Mouse (Mus musculus) heart, embryonic 13.5 days (tissue): ENCODE measurements around the gene Olfr543. TPM values are rescaled to one million over a fixed set of nuclear protein-coding genes. Genes with fewer than 3 reads are reported as not detected.

Source experiments
- polyA plus RNA-seq: library from polyadenylated mRNA; unstranded; fragments of >200 nt; fragmentation: Nextera tagmentation; extraction: Ambion mirVana; gene quantifications from 2 replicates; pipeline ENCODE4 v1.2.1, GENCODE M21; 2015

The Olfr543 gene
- polyA plus RNA-seq, 1 experiment from 2014 or later: not detected

Other genes with a start within 250 kb of the Olfr543 start
- 43.8 and 46.5 TPM in 2 replicates for gene Rhog, start 225.6 kb downstream of the Olfr543 start, polyA plus RNA-seq
- gene Stim1, start 213.9 kb downstream of the Olfr543 start, polyA plus RNA-seq: 11.7 and 13.0 TPM in 2 replicates
- gene Rrm1, start 40.0 kb downstream of the Olfr543 start, polyA plus RNA-seq: 126 and 130 TPM in 2 replicates
- not detected in 2 replicates for gene Olfr544, start 6.6 kb upstream of the Olfr543 start, polyA plus RNA-seq
- gene Olfr545, start 17.9 kb upstream of the Olfr543 start, polyA plus RNA-seq: 0.04 and 0.13 TPM in 2 replicates
- not detected in 2 replicates for gene Olfr547, start 53.1 kb upstream of the Olfr543 start, polyA plus RNA-seq
- not detected in 2 replicates for gene Olfr548-ps1, start 59.2 kb upstream of the Olfr543 start, polyA plus RNA-seq
- gene Olfr549, start 68.2 kb upstream of the Olfr543 start, polyA plus RNA-seq: not detected in 2 replicates
- 0.51 and 0.64 TPM in 2 replicates for gene Trim21, start 83.8 kb upstream of the Olfr543 start, polyA plus RNA-seq
- gene Olfr550, start 89.8 kb upstream of the Olfr543 start, polyA plus RNA-seq: not detected in 2 replicates
- not detected in 2 replicates for gene Olfr551, start 110.2 kb upstream of the Olfr543 start, polyA plus RNA-seq
- gene Olfr552, start 116.1 kb upstream of the Olfr543 start, polyA plus RNA-seq: not detected in 2 replicates
- gene Olfr553, start 136.5 kb upstream of the Olfr543 start, polyA plus RNA-seq: not detected in 2 replicates
- not detected in 2 replicates for gene Olfr554, start 156.8 kb upstream of the Olfr543 start, polyA plus RNA-seq
- not detected in 2 replicates for gene Olfr555, start 177.1 kb upstream of the Olfr543 start, polyA plus RNA-seq
- not detected in 2 replicates for gene Olfr556, start 183.2 kb upstream of the Olfr543 start, polyA plus RNA-seq
- gene Trim68, start 205.6 kb upstream of the Olfr543 start, polyA plus RNA-seq: 11.3 and 12.1 TPM in 2 replicates
- gene Olfr557, start 214.2 kb upstream of the Olfr543 start, polyA plus RNA-seq: not detected in 2 replicates
- gene Olfr558, start 220.5 kb upstream of the Olfr543 start, polyA plus RNA-seq: 0.05 TPM in 1 of 2 replicates, not detected in the other
- not detected in 2 replicates for gene Olfr33, start 237.4 kb upstream of the Olfr543 start, polyA plus RNA-seq
- not detected in 2 replicates for gene Olfr559, start 245.8 kb upstream of the Olfr543 start, polyA plus RNA-seq